Mouse (Mus musculus): ENCODE measurements at regions not wholly inside any gene's neighbourhood (a gene's known extent, or its start where the extent isn't known, plus 50 kb on each side); places are given as distances from the start of the nearest gene placed in this dataset.

DNA sequence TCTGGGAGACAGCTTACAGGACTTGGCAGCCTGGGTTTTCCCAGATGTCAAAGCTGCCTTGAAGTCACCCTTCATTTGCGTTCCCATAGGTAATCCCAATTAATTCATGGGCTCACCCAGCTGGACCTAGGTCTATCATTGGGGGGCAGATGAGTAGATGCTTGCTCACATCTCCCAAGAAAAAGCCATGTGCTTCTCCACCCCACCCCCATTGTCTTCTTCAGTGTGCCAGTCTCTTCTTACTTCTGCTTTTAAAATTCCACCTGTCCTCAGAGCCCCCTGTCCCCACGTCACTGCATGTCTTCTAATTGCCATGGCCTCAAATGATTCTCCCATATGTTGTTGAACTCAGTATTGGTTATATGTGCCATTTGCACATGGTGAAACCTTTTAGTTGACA lies 240.9 kb upstream of the Runx1 start:
- TF ChIP-seq CTCF (IDR thresholded peaks at IDR 0.05; ENCODE audit: low read depth) = no peak
- no peak for TF ChIP-seq EP300 (IDR thresholded peaks at IDR 0.05; ENCODE audit: low read depth)
